Mouse (Mus musculus) CH12.LX (cell line): ENCODE measurements around the gene Elk3. TPM values are rescaled to one million over a fixed set of nuclear protein-coding genes. Genes with fewer than 3 reads are reported as not detected.
A peak's percentile ranks its signal among the peaks of the same experiment; 100 is the strongest.

Source experiments
- DNase-seq: peaks from one replicate; pipeline ENCODE4 v3.0.0-alpha.2; 2013; ENCODE audit errors: extremely low read depth
- H3K27ac ChIP-seq: 2 replicates; pipeline ENCODE4 v1.5.1; 2012; ENCODE audit warnings: low read depth, mild to moderate bottlenecking, control low read depth, moderate library complexity; ENCODE audit not compliant: insufficient read depth
- H3K27me3 ChIP-seq: replicated peaks from 2 replicates; pipeline ENCODE3; 2012; ENCODE audit warnings: inconsistent platforms
- H3K36me3 ChIP-seq, 2 experiments: replicated peaks in 1 of 2; 2 replicates each; pipeline versions ENCODE3 to v1.6.1; 2012; ENCODE audit warnings: inconsistent platforms in 1 of 2, low read length in 1 of 2, mild to moderate bottlenecking in 1 of 2, mixed read lengths in 1 of 2, moderate library complexity in 1 of 2; ENCODE audit not compliant: control insufficient read depth in 1 of 2, insufficient read depth in 1 of 2
- H3K4me1 ChIP-seq, 2 experiments: 2 replicates each; pipeline ENCODE4 v1.6.1; 2012; ENCODE audit warnings: inconsistent platforms in 1 of 2, moderate library complexity in 1 of 2; ENCODE audit not compliant: insufficient read depth in 2 of 2, control insufficient read depth in 1 of 2
- H3K4me2 ChIP-seq: 2 replicates; pipeline ENCODE4 v1.6.1; 2012; ENCODE audit warnings: low read depth, mild to moderate bottlenecking, control low read depth; ENCODE audit not compliant: poor library complexity, insufficient read depth, severe bottlenecking
- H3K4me3 ChIP-seq, 3 experiments: fragments of 150-350 bp in 1 of 3; sonication (generic) in 1 of 3; replicated peaks in 1 of 3; 2 replicates each; pipeline versions ENCODE3 to v1.5.1; 2011 to 2012; ENCODE audit warnings: low read depth in 2 of 3, low read length in 2 of 3, mild to moderate bottlenecking in 2 of 3, moderate library complexity in 2 of 3, control low read depth in 1 of 3, improper control_type of control experiment in 1 of 3, inconsistent platforms in 1 of 3, mixed read lengths in 1 of 3; ENCODE audit not compliant: poor library complexity in 1 of 3
- H3K79me2 ChIP-seq: replicated peaks from 2 replicates; pipeline ENCODE4 v1.6.1; 2012; ENCODE audit warnings: mild to moderate bottlenecking, moderate library complexity; ENCODE audit not compliant: control insufficient read depth, poor library complexity, insufficient read depth, severe bottlenecking; ENCODE audit errors: extremely low read depth
- H3K9ac ChIP-seq: 2 replicates; pipeline ENCODE4 v1.6.1; 2012; ENCODE audit warnings: low read depth, mild to moderate bottlenecking, control low read depth, moderate library complexity; ENCODE audit not compliant: insufficient read depth
- H3K9me3 ChIP-seq: replicated peaks from 2 replicates; pipeline ENCODE3; 2012; ENCODE audit warnings: low read length, inconsistent platforms, mixed read lengths
- BHLHE40 ChIP-seq: IDR thresholded peaks from 2 replicates; pipeline ENCODE4 v1.6.1; 2011; ENCODE audit warnings: mild to moderate bottlenecking, low read depth, low read length, improper control_type of control experiment
- CHD1 ChIP-seq: IDR thresholded peaks from 2 replicates; pipeline ENCODE4 v1.6.1; 2012; ENCODE audit warnings: low read depth, low read length, improper control_type of control experiment, inconsistent platforms
- CHD2 ChIP-seq: IDR thresholded peaks from 2 replicates; pipeline ENCODE4 v1.6.1; 2011; ENCODE audit warnings: low read length, improper control_type of control experiment
- CTCF ChIP-seq, 2 experiments: IDR thresholded peaks in 1 of 2; conservative IDR thresholded peaks in 1 of 2; 2 replicates each; pipeline ENCODE4 v1.5.1; 2011 to 2012; ENCODE audit warnings: low read depth in 2 of 2, low read length in 2 of 2, improper control_type of control experiment in 1 of 2, inconsistent platforms in 1 of 2, mild to moderate bottlenecking in 1 of 2, moderate library complexity in 1 of 2
- E2F4 ChIP-seq: IDR thresholded peaks from 2 replicates; pipeline ENCODE4 v1.6.1; 2011; ENCODE audit warnings: low read depth, low read length, improper control_type of control experiment; ENCODE audit not compliant: insufficient replicate concordance
- ELF1 ChIP-seq: IDR thresholded peaks from 2 replicates; pipeline ENCODE4 v1.6.1; 2014; ENCODE audit warnings: low read depth, mild to moderate bottlenecking, inconsistent platforms, low read length, improper control_type of control experiment
- EP300 ChIP-seq: IDR thresholded peaks from 2 replicates; pipeline ENCODE4 v1.6.1; 2011; ENCODE audit warnings: low read length, improper control_type of control experiment
- ETS1 ChIP-seq: conservative IDR thresholded peaks from 2 replicates; pipeline ENCODE4 v1.6.1; 2012; ENCODE audit warnings: low read depth, mild to moderate bottlenecking, inconsistent platforms, low read length, improper control_type of control experiment, moderate library complexity
- GABPA ChIP-seq: IDR thresholded peaks from 2 replicates; pipeline ENCODE4 v1.6.1; 2012; ENCODE audit warnings: low read depth, low read length, improper control_type of control experiment, inconsistent platforms; ENCODE audit not compliant: insufficient replicate concordance
- HCFC1 ChIP-seq: IDR thresholded peaks from 2 replicates; pipeline ENCODE4 v1.6.1; 2012; ENCODE audit warnings: low read depth, mild to moderate bottlenecking, inconsistent platforms, low read length, improper control_type of control experiment
- IRF4 ChIP-seq: IDR thresholded peaks from 2 replicates; pipeline ENCODE4 v1.6.1; 2014; ENCODE audit warnings: low read depth, mild to moderate bottlenecking, inconsistent platforms, low read length, improper control_type of control experiment
- JUN ChIP-seq: IDR thresholded peaks from 2 replicates; pipeline ENCODE4 v1.6.1; 2011; ENCODE audit warnings: low read depth, mild to moderate bottlenecking, low read length, improper control_type of control experiment, moderate library complexity; ENCODE audit not compliant: insufficient read depth
- JUND ChIP-seq: conservative IDR thresholded peaks from 2 replicates; pipeline ENCODE4 v1.6.1; 2011; ENCODE audit warnings: low read depth, low read length, improper control_type of control experiment
- KAT2A ChIP-seq: IDR thresholded peaks from 2 replicates; pipeline ENCODE4 v1.6.1; 2012; ENCODE audit warnings: low read length, improper control_type of control experiment, inconsistent platforms; ENCODE audit not compliant: insufficient replicate concordance
- MAFK ChIP-seq: IDR thresholded peaks from 2 replicates; pipeline ENCODE4 v1.6.1; 2011; ENCODE audit warnings: low read length, improper control_type of control experiment; ENCODE audit not compliant: insufficient replicate concordance
- MAX ChIP-seq: IDR thresholded peaks from 2 replicates; pipeline ENCODE4 v1.6.1; 2011; ENCODE audit warnings: low read length, improper control_type of control experiment
- MAZ ChIP-seq: IDR thresholded peaks from 2 replicates; pipeline ENCODE4 v1.6.1; 2012; ENCODE audit warnings: low read depth, mild to moderate bottlenecking, inconsistent platforms, low read length, improper control_type of control experiment, moderate library complexity
- MEF2A ChIP-seq: IDR thresholded peaks from 2 replicates; pipeline ENCODE4 v1.6.1; 2014; ENCODE audit warnings: low read depth, mild to moderate bottlenecking, inconsistent platforms, low read length, improper control_type of control experiment, borderline replicate concordance
- MXI1 ChIP-seq: IDR thresholded peaks from 2 replicates; pipeline ENCODE4 v1.6.1; 2011; ENCODE audit warnings: mild to moderate bottlenecking, low read depth, low read length, improper control_type of control experiment
- MYC ChIP-seq: IDR thresholded peaks from 2 replicates; pipeline ENCODE4 v1.6.1; 2011; ENCODE audit warnings: low read depth, mild to moderate bottlenecking, improper control_type of control experiment, low read length
- NELFE ChIP-seq: IDR thresholded peaks from 2 replicates; pipeline ENCODE4 v1.6.1; 2011; ENCODE audit warnings: low read depth, low read length, improper control_type of control experiment
- NRF1 ChIP-seq: IDR thresholded peaks from 2 replicates; pipeline ENCODE4 v1.6.1; 2014; ENCODE audit warnings: low read depth, mild to moderate bottlenecking, inconsistent platforms, low read length, improper control_type of control experiment, moderate library complexity
- PAX5 ChIP-seq: IDR thresholded peaks from 2 replicates; pipeline ENCODE4 v1.6.1; 2012; ENCODE audit warnings: low read length, inconsistent platforms, mixed read lengths
- POLR2A ChIP-seq: IDR thresholded peaks from 2 replicates; pipeline ENCODE4 v1.6.1; 2011; ENCODE audit warnings: low read depth, mild to moderate bottlenecking, improper control_type of control experiment, low read length
- POLR2AphosphoS2 ChIP-seq: IDR thresholded peaks from 2 replicates; pipeline ENCODE4 v1.6.1; 2011; ENCODE audit warnings: low read depth, low read length, improper control_type of control experiment
- RAD21 ChIP-seq: IDR thresholded peaks from 2 replicates; pipeline ENCODE4 v1.6.1; 2011; ENCODE audit warnings: low read depth, mild to moderate bottlenecking, low read length, improper control_type of control experiment, moderate library complexity
- RCOR1 ChIP-seq: conservative IDR thresholded peaks from 2 replicates; pipeline ENCODE4 v1.6.1; 2012; ENCODE audit warnings: low read depth, mild to moderate bottlenecking, inconsistent platforms, low read length, improper control_type of control experiment
- SIN3A ChIP-seq: IDR thresholded peaks from 2 replicates; pipeline ENCODE4 v1.6.1; 2012; ENCODE audit warnings: low read length, improper control_type of control experiment, inconsistent platforms
- SMC3 ChIP-seq: IDR thresholded peaks from 2 replicates; pipeline ENCODE4 v1.6.1; 2011; ENCODE audit warnings: low read depth, low read length, improper control_type of control experiment
- TBP ChIP-seq: conservative IDR thresholded peaks from 2 replicates; pipeline ENCODE4 v1.6.1; 2011; ENCODE audit warnings: low read depth, low read length, improper control_type of control experiment
- TCF12 ChIP-seq: IDR thresholded peaks from 2 replicates; pipeline ENCODE4 v1.6.1; 2014; ENCODE audit warnings: low read depth, mild to moderate bottlenecking, inconsistent platforms, low read length, improper control_type of control experiment
- USF2 ChIP-seq: conservative IDR thresholded peaks from 2 replicates; pipeline ENCODE4 v1.6.1; 2011; ENCODE audit warnings: low read depth, low read length, improper control_type of control experiment
- ZC3H11A ChIP-seq: IDR thresholded peaks from 2 replicates; pipeline ENCODE4 v1.6.1; 2012; ENCODE audit warnings: low read depth, mild to moderate bottlenecking, inconsistent platforms, low read length, improper control_type of control experiment
- ZKSCAN1 ChIP-seq: IDR thresholded peaks from 2 replicates; pipeline ENCODE4 v1.6.1; 2012; ENCODE audit warnings: low read depth, inconsistent platforms, low read length, improper control_type of control experiment, borderline replicate concordance
- ZMIZ1 ChIP-seq: IDR thresholded peaks from 2 replicates; pipeline ENCODE4 v1.6.1; 2012; ENCODE audit warnings: low read depth, mild to moderate bottlenecking, inconsistent platforms, low read length, improper control_type of control experiment
- ZNF384 ChIP-seq: IDR thresholded peaks from 2 replicates; pipeline ENCODE4 v1.6.1; 2012; ENCODE audit warnings: low read depth, low read length, improper control_type of control experiment, inconsistent platforms
- dilution Hi-C: fragments of 300-500 bp; cut with MboI; formaldehyde crosslinking; loops from 2 replicates; pipeline ENCODE4 v1.14.3; 2020; ENCODE audit warnings: low sequenced_read_pairs; ENCODE audit not compliant: extremely low pct_unique_long_range_greater_than_20kb, extremely low pct_ligation_motif_present
- in situ Hi-C: fragments of 300-500 bp; cut with MboI; formaldehyde crosslinking; loops from 3 replicates; pipeline ENCODE4 v1.14.3; 2019; ENCODE audit warnings: low sequenced_read_pairs, low pct_ligation_motif_present, low pct_unique_long_range_greater_than_20kb, mixed read lengths
- polyA plus RNA-seq: library from polyadenylated mRNA; unstranded; fragments of >175 nt; gene quantifications from 2 replicates; pipeline ENCODE4 v1.2.1, GENCODE M21; 2012; ENCODE audit warnings: low read depth; ENCODE audit not compliant: insufficient read length
- total RNA-seq, 2 experiments: library from RNA; depleted of rRNA; stranded (reverse); fragments of 300-350 nt in 1 of 2; fragments of >200 nt in 1 of 2; gene quantifications; 2 replicates each; pipeline ENCODE4 v1.2.3; 2012 to 2014

The Elk3 gene
- total and polyA plus RNA-seq, 3 experiments: 20.1 to 37.0 (median 25.8) TPM

GRCm38 (mm10) chr10:93356122-93356521, 45.2 kb upstream of the Elk3 start (continued):
- TF ChIP-seq GABPA (no peak), KAT2A (no peak)

DNA sequence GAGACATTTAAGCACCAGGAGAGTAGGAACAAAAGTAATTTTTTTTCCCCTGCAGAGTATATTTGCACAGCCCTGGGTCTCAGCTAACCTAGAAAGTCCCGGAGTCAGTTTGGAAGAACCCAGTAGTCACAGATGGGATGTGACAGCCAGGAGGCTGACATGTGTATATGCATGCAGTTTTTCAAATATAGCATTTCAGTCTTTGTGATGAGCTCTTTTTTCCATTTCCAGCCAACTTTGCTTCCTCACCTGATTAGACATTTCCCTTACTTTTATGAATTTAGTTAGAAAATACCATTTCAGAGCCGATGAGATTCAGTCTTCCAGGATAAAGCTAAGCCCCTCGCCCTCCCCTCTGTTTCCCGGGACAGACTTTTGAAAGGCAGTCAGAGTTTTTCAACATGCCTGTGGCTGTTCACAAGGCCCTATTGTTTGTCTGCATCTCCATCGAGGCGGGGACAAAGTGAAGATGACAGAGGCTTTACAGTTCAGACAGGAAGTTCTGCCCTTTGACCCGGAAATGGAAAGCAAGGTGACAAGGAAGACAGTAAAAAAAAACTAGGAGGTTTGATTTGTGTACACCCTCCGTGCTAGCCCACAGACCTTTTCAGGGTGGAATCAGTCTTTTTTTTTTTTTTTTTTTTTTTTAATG, 44.5 kb upstream of the Elk3 start:
- no peaks in the 10 kb centered on the region for H3K27me3 ChIP-seq
- H3K9me3 ChIP-seq: peaks cover 8% of the 10 kb centered on the region
- DNase-seq: peak; percentile 98
- peak overlapping the region; percentile 37 for H3K4me2 ChIP-seq
- no peaks in the 10 kb centered on the region for H3K36me3 ChIP-seq
- peak overlapping the region; percentile 100 for H3K27ac ChIP-seq
- dilution Hi-C loops (no loop called here), in situ Hi-C loops (loop anchor here (10.0 kb wide), 2 partner anchors 61 to 191 kb away; partner anchors contain the start of gene Cdk17)
- H3K4me3 ChIP-seq: peak overlapping the region in 2 of 3 experiments; percentile 26 to 46
- H3K79me2 ChIP-seq: no peaks in the 10 kb centered on the region
- peaks cover 49 to 80% of the 10 kb centered on the region in 2 experiments for H3K4me1 ChIP-seq
- H3K9ac ChIP-seq: peak overlapping the region; percentile 86
- TF ChIP-seq ZMIZ1 (peak; percentile 66; the same call in 1 of the 2 replicates), SMC3 (no peak), ZKSCAN1 (no peak), MAZ (0 out of 2 replicates have a peak, but pooled peaks have one; percentile 31), SIN3A (peak; percentile 77), PAX5 (no peak), HCFC1 (peak; percentile 83), MAFK (peak; percentile 35; the same call in 1 of the 2 replicates), NELFE (peak; percentile 55), ZNF384 (peak; percentile 96), TCF12 (peak; percentile 74), EP300 (peak; percentile 73), JUND (peak; percentile 63), ETS1 (peak; percentile 64), TBP (peak; percentile 60; the same call in 1 of the 2 replicates), JUN (peak; percentile 30; the same call in 1 of the 2 replicates), ELF1 (peak; percentile 84), E2F4 (0 out of 2 replicates have a peak, but pooled peaks have one; percentile 8), RAD21 (no peak; the same call in 1 of the 2 replicates), GABPA (no peak), CHD1 (peak; percentile 94; the same call in 1 of the 2 replicates), MEF2A (peak; percentile 36; the same call in 1 of the 2 replicates), MAX (peak; percentile 74), BHLHE40 (peak; percentile 44; the same call in 1 of the 2 replicates), KAT2A (peak; percentile 77; the same call in 1 of the 2 replicates), CHD2 (peak; percentile 92), POLR2AphosphoS2 (no peak), MYC (peak; percentile 21; the same call in 1 of the 2 replicates), USF2 (no peak), IRF4 (no peak), CTCF (conservative IDR thresholded peaks at IDR 0.05 in 1 of 2, IDR thresholded peaks at IDR 0.05 in 1 of 2; ENCODE audit: low read depth in 2 of 2, low read length in 2 of 2) (no peak), POLR2A (peak; percentile 32; the same call in 1 of the 2 replicates), MXI1 (0 out of 2 replicates have a peak, but pooled peaks have one; percentile 49), RCOR1 (no peak; the same call in 1 of the 2 replicates), ZC3H11A (no peak), NRF1 (0 out of 2 replicates have a peak, but pooled peaks have one; percentile 7)
